Mouse (Mus musculus) midbrain, postnatal 0 days (tissue): ENCODE data around the gene Gm28038. TPM values are rescaled to one million over a fixed set of nuclear protein-coding genes. Genes with fewer than 3 reads are reported as not detected.

Experiments
- ATAC-seq: fragments of 200-750 bp; cut with Nextera tagmentation; 2 replicates; pipeline ENCODE4 v1.8.0; 2017; ENCODE audit warnings: moderate number of reproducible peaks, mild to moderate bottlenecking, moderate TSS enrichment, moderate library complexity; ENCODE audit not compliant: low FRiP score
- DNase-seq: peaks from one replicate; pipeline ENCODE4 v3.0.0-alpha.2; 2015; ENCODE audit warnings: low spot score
- H3K27ac ChIP-seq: fragments of 300-500 bp; sonication (generic); 2 replicates; pipeline ENCODE4 v1.5.1; 2014; ENCODE audit warnings: low read depth, mild to moderate bottlenecking, low read length, mixed read lengths
- H3K27me3 ChIP-seq: fragments of 300-500 bp; sonication (generic); 2 replicates; pipeline ENCODE4 v1.6.1; 2014; ENCODE audit warnings: low read length, control low read depth, mixed read lengths; ENCODE audit not compliant: insufficient read depth
- H3K36me3 ChIP-seq: fragments of 300-500 bp; sonication (generic); 2 replicates; pipeline ENCODE4 v1.6.1; 2014; ENCODE audit warnings: low read length, control low read depth, mixed read lengths; ENCODE audit not compliant: insufficient read depth
- H3K4me1 ChIP-seq: fragments of 300-500 bp; sonication (generic); 2 replicates; pipeline ENCODE4 v1.6.1; 2014; ENCODE audit warnings: mild to moderate bottlenecking, control low read depth, antibody characterized with exemption, low read length, mixed read lengths; ENCODE audit not compliant: insufficient read depth
- H3K4me2 ChIP-seq: fragments of 300-500 bp; sonication (generic); 2 replicates; pipeline ENCODE4 v1.6.1; 2014; ENCODE audit warnings: low read depth, mild to moderate bottlenecking, low read length, mixed read lengths; ENCODE audit not compliant: poor library complexity, severe bottlenecking
- H3K4me3 ChIP-seq: fragments of 300-500 bp; sonication (generic); 2 replicates; pipeline ENCODE4 v1.5.1; 2014; ENCODE audit warnings: low read depth, mild to moderate bottlenecking, low read length, moderate library complexity
- H3K9ac ChIP-seq: fragments of 300-500 bp; sonication (generic); replicated peaks from 2 replicates; pipeline ENCODE4 v1.6.1; 2014; ENCODE audit warnings: mild to moderate bottlenecking, low read length, moderate library complexity, mixed read lengths; ENCODE audit not compliant: poor library complexity, severe bottlenecking
- H3K9me3 ChIP-seq: fragments of 300-500 bp; sonication (generic); 2 replicates; pipeline ENCODE4 v1.6.1; 2016; ENCODE audit warnings: low read length, control low read depth
- CTCF ChIP-seq: IDR thresholded peaks from 2 replicates; pipeline ENCODE4 v1.5.1; 2016; ENCODE audit warnings: antibody characterized with exemption, mild to moderate bottlenecking
- WGBS: fragments of 180-500 bp; shearing (Covaris S2); extraction: QIAGEN DNeasy Blood & Tissue Kit; methylation state at CpG from one replicate; pipeline ENCODE4 v1.1.7; 2014; 5-methylcytosine and 5-hydroxymethylcytosine counted together
- polyA plus RNA-seq: library from polyadenylated mRNA; unstranded; fragments of >200 nt; fragmentation: Nextera tagmentation; extraction: Ambion mirVana; gene quantifications from 2 replicates; pipeline ENCODE4 v1.2.1, GENCODE M21; 2015
- total RNA-seq: library from RNA; depleted of rRNA; stranded (reverse); fragments of >200 nt; gene quantifications from 2 replicates; pipeline ENCODE4 v1.2.3, GENCODE M21; 2014

Gm28038 gene
- total and polyA plus RNA-seq, 2 experiments from 2014 or later, result not detected

GRCm38 (mm10) chr2:30269241-30269990, 11.4 kb upstream of the Gm28038 start:
- no peak for DNase-seq
- Histone ChIP-seq H3K36me3 (peaks cover 16% of the 10 kb centered on the region; the same call in 1 of the 2 replicates), H3K9ac (no peak overlapping the region), H3K4me1 (peaks cover 3% of the 10 kb centered on the region; the same call in 1 of the 2 replicates), H3K27me3 (no peaks in the 10 kb centered on the region), H3K27ac (0 out of 2 replicates have a peak overlapping the region, but pooled peaks have one; percentile 14), H3K4me3 (no peak overlapping the region), H3K4me2 (no peak overlapping the region), H3K9me3 (no peaks in the 10 kb centered on the region)
- no peak for ATAC-seq
- TF ChIP-seq CTCF, result no peak
- 90% methylated on average over 17 of the region's 17 CpGs for WGBS

- 59% methylated on average over 1 of the region's 1 CpGs for WGBS
- no peaks in the 10 kb centered on the region for H3K27me3 ChIP-seq
- no peak overlapping the region for H3K9ac ChIP-seq
- peaks cover 3% of the 10 kb centered on the region; the same call in 1 of the 2 replicates for H3K4me1 ChIP-seq
- DNase-seq, result peak; percentile 87
- H3K4me3 ChIP-seq, result no peak overlapping the region
- TF ChIP-seq CTCF, result peak; percentile 98
- no peak overlapping the region for H3K4me2 ChIP-seq
- H3K9me3 ChIP-seq, result no peaks in the 10 kb centered on the region
- H3K27ac ChIP-seq, result no peak overlapping the region
- peak; percentile 81 for ATAC-seq
- peaks cover 8% of the 10 kb centered on the region; the same call in 1 of the 2 replicates for H3K36me3 ChIP-seq
These were observed 10.7 kb upstream of the Gm28038 start for GRCm38 (mm10) chr2:30270134-30270533.

GRCm38 (mm10) chr2:30281651-30282050, 808 bp downstream of the Gm28038 start:
- Histone ChIP-seq H3K9me3 (no peaks in the 10 kb centered on the region), H3K4me1 (peaks cover 10% of the 10 kb centered on the region), H3K27me3 (no peaks in the 10 kb centered on the region), H3K9ac (no peak overlapping the region), H3K4me3 (no peak overlapping the region), H3K36me3 (0 out of 2 replicates have a peak, but pooled peaks cover 10% of the 10 kb centered on the region), H3K27ac (no peak overlapping the region), H3K4me2 (no peak overlapping the region)
- ATAC-seq (no peak), DNase-seq (no peak)
- TF ChIP-seq CTCF, result no peak
- 76% methylated on average over 3 of the region's 3 CpGs for WGBS

DNA sequence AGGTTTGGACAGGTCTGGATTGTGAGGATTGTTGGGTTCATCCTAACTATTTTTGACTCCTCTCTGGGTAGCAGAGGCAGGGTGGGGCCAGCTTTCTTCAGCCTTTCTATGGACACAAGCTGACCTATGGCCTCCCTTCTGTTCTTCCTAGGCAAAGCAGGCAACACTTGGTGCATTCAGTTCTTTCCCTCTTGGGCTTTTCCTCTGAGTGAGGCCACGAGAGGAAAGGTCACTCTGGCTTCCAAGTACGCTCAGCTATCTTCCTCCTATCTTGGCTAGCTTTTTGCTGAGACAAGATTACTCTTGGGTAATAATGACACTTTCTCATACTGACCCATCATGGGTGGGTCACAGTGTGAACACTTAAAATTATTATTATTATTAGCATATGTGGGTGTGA, 2.4 kb downstream of the Gm28038 start:
- no peak overlapping the region for H3K4me2 ChIP-seq
- no peak overlapping the region for H3K9ac ChIP-seq
- no peak overlapping the region for H3K4me3 ChIP-seq
- H3K27ac ChIP-seq, result no peak overlapping the region
- H3K4me1 ChIP-seq, result peaks cover 16% of the 10 kb centered on the region
- no peak for ATAC-seq
- H3K27me3 ChIP-seq, result no peaks in the 10 kb centered on the region
- no peak for DNase-seq
- 86% methylated on average over 2 of the region's 2 CpGs for WGBS
- TF ChIP-seq CTCF, result no peak
- H3K9me3 ChIP-seq, result no peaks in the 10 kb centered on the region
- 0 out of 2 replicates have a peak, but pooled peaks cover 7% of the 10 kb centered on the region for H3K36me3 ChIP-seq

- Histone ChIP-seq H3K9ac (peak overlapping the region; percentile 70), H3K4me2 (peak overlapping the region; percentile 97), H3K36me3 (0 out of 2 replicates have a peak, but pooled peaks cover 7% of the 10 kb centered on the region), H3K4me1 (peaks cover 16% of the 10 kb centered on the region), H3K27me3 (no peaks in the 10 kb centered on the region), H3K4me3 (peak overlapping the region; percentile 89; the same call in 1 of the 2 replicates), H3K9me3 (no peaks in the 10 kb centered on the region), H3K27ac (no peak overlapping the region)
- 96% methylated on average over 5 of the region's 5 CpGs for WGBS
- no peak for TF ChIP-seq CTCF
- no peak for DNase-seq
- no peak for ATAC-seq
These were observed 4.2 kb downstream of the Gm28038 start for GRCm38 (mm10) chr2:30285004-30285403.
